Mouse (Mus musculus): ENCODE results near the gene Scn3a. TPM values are rescaled to one million over a fixed set of nuclear protein-coding genes. Genes with fewer than 3 reads are reported as not detected.

The Scn3a gene
- polyA plus RNA-seq, 1 experiment from 2014 or later: 0.72 TPM

DNA sequence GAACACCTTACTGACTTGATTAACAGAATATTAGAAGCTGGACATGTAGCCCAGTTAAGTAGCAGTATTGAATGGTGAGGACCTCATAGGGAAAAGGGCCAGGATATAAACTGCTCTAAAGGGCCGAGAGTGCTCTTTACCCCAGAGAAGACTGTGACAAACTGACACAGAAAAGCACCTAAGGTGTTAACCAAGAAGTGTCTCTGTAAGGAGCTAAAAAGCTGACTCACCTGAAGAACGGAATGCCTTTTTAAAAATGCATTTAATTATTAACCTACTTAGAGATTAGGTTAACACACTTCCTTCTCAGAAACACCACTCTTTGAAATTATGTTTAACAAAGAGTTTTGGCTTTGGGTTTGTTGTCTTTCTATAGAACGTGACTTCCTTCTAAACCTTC lies 9.7 kb downstream of the Scn3a start:
- TF ChIP-seq CTCF (IDR thresholded peaks at IDR 0.05; ENCODE audit: low read depth) (no peak), EP300 (optimal IDR thresholded peaks at IDR 0.05) (no peak)
- no peak for DNase-seq (ENCODE audit: low spot score)
- 46% methylated on average over 3 of the region's 3 CpGs for WGBS

DNA sequence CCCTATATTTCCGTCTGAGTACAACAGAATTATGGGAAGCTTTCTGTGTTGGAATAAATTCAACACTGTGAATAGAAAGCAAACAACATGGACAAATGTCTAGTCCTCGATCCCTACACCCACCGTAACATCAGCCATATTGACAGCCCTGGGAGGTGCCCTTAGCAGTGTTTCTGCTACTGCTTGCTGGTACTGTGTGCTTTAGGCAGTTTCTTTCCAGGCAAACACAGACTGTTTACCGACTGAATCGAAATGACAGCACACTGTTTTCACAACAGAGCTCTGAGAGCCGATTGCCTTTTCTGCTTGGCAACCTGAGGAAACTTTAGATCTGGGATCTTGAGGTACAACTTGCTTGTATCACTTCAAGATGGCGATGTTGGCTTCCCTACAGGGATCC lies 12.8 kb downstream of the Scn3a start:
- H3K9ac ChIP-seq (ENCODE audit: low read length): no peak overlapping the region
- no peak overlapping the region for H3K4me3 ChIP-seq (ENCODE audit: low read depth, low read length)
- H3K4me1 ChIP-seq (replicated peaks; ENCODE audit: control insufficient read depth, insufficient read depth): no peaks in the 10 kb centered on the region
- no peak for TF ChIP-seq CTCF (IDR thresholded peaks at IDR 0.05; ENCODE audit: low read depth)
- TF ChIP-seq EP300 (optimal IDR thresholded peaks at IDR 0.05): no peak
- no peaks in the 10 kb centered on the region for H3K36me3 ChIP-seq (ENCODE audit: control insufficient read depth, insufficient read depth, low read length)
- ATAC-seq (ENCODE audit: low FRiP score, low TSS enrichment) (peak; percentile 61; the same call in 1 of the 2 replicates), DNase-seq (ENCODE audit: low spot score) (no peak)
- H3K27me3 ChIP-seq (ENCODE audit: control insufficient read depth, insufficient read depth, low read length): no peaks in the 10 kb centered on the region
- H3K27ac ChIP-seq (replicated peaks): no peak overlapping the region
- no peaks in the 10 kb centered on the region for H3K9me3 ChIP-seq (ENCODE audit: control insufficient read depth, low read length)
- WGBS: 67% methylated on average over 7 of the region's 7 CpGs
- H3K4me2 ChIP-seq (replicated peaks; ENCODE audit: low read depth): no peak overlapping the region

More for the DNA sequence above, 9.7 kb downstream of the Scn3a start:
- H3K27ac ChIP-seq (replicated peaks): no peak overlapping the region
- no peak overlapping the region for H3K9ac ChIP-seq (ENCODE audit: low read length)
- peak; percentile 82 for ATAC-seq (ENCODE audit: low FRiP score, low TSS enrichment)
- no peaks in the 10 kb centered on the region for H3K27me3 ChIP-seq (ENCODE audit: control insufficient read depth, insufficient read depth, low read length)
- no peak overlapping the region for H3K4me3 ChIP-seq (ENCODE audit: low read depth, low read length)
- H3K9me3 ChIP-seq (ENCODE audit: control insufficient read depth, low read length): no peaks in the 10 kb centered on the region
- H3K4me1 ChIP-seq (replicated peaks; ENCODE audit: control insufficient read depth, insufficient read depth): no peaks in the 10 kb centered on the region
- no peak overlapping the region for H3K4me2 ChIP-seq (replicated peaks; ENCODE audit: low read depth)
- H3K36me3 ChIP-seq (ENCODE audit: control insufficient read depth, insufficient read depth, low read length): no peaks in the 10 kb centered on the region

DNA sequence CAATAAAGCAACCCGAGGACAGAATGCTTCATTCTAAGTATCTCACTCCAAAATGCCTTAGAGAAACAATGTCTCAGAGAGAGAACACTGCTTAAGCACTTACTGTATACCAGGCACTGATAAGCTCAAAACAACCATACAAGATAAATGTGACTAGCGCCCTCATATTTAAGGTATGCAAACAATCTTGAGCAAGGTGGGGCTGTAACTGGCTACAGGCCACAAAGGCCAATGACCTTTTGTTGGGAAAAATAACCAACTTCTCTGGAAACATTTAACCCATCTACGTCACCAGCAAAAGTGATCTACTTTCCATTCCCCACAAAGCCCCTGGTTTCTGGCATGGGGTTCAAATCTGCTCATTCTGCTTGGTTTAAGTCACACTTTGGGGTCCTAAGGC lies 14.0 kb downstream of the Scn3a start:
- TF ChIP-seq EP300 (optimal IDR thresholded peaks at IDR 0.05) (no peak), CTCF (IDR thresholded peaks at IDR 0.05; ENCODE audit: low read depth) (no peak)
- H3K9ac ChIP-seq (ENCODE audit: low read length): no peak overlapping the region
- WGBS: 58% methylated on average over 3 of the region's 3 CpGs
- H3K4me3 ChIP-seq (ENCODE audit: low read depth, low read length): no peak overlapping the region
- H3K27ac ChIP-seq (replicated peaks): no peak overlapping the region
- no peaks in the 10 kb centered on the region for H3K9me3 ChIP-seq (ENCODE audit: control insufficient read depth, low read length)
- no peak overlapping the region for H3K4me2 ChIP-seq (replicated peaks; ENCODE audit: low read depth)
- DNase-seq (ENCODE audit: low spot score): peak; percentile 22
- no peaks in the 10 kb centered on the region for H3K36me3 ChIP-seq (ENCODE audit: control insufficient read depth, insufficient read depth, low read length)
- no peaks in the 10 kb centered on the region for H3K27me3 ChIP-seq (ENCODE audit: control insufficient read depth, insufficient read depth, low read length)
- no peaks in the 10 kb centered on the region for H3K4me1 ChIP-seq (replicated peaks; ENCODE audit: control insufficient read depth, insufficient read depth)
- 0 out of 2 replicates have a peak, but pooled peaks have one; percentile 57 for ATAC-seq (ENCODE audit: low FRiP score, low TSS enrichment)

DNA sequence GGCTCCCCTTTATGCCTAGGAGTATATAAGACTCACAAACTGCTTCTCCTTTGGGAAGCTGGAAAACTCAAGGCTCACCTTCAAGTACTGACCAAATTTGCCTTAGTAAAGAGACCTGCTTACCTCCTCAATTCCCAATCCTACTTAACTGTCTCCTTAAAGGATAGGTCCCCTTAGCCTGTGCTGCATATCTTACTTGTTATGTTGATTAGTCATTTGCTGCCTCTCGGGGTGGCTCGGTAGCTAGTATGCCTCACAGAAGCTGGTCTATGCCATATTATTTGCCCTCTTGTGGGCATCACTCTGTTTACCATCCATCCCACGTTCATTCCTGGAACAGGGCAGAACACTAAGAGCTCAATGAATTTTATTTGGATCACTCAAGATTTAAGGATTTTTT lies 14.7 kb downstream of the Scn3a start:
- Histone ChIP-seq H3K36me3 (ENCODE audit: control insufficient read depth, insufficient read depth, low read length) (no peaks in the 10 kb centered on the region), H3K4me2 (replicated peaks; ENCODE audit: low read depth) (no peak overlapping the region), H3K9me3 (ENCODE audit: control insufficient read depth, low read length) (no peaks in the 10 kb centered on the region), H3K4me3 (ENCODE audit: low read depth, low read length) (no peak overlapping the region), H3K27me3 (ENCODE audit: control insufficient read depth, insufficient read depth, low read length) (no peaks in the 10 kb centered on the region), H3K9ac (ENCODE audit: low read length) (no peak overlapping the region), H3K27ac (replicated peaks) (no peak overlapping the region), H3K4me1 (replicated peaks; ENCODE audit: control insufficient read depth, insufficient read depth) (no peaks in the 10 kb centered on the region)
- ATAC-seq (ENCODE audit: low FRiP score, low TSS enrichment): no peak
- no peak for TF ChIP-seq EP300 (optimal IDR thresholded peaks at IDR 0.05)
- no peak for TF ChIP-seq CTCF (IDR thresholded peaks at IDR 0.05; ENCODE audit: low read depth)
- DNase-seq (ENCODE audit: low spot score): no peak
- 39% methylated on average over 3 of the region's 3 CpGs for WGBS

DNA sequence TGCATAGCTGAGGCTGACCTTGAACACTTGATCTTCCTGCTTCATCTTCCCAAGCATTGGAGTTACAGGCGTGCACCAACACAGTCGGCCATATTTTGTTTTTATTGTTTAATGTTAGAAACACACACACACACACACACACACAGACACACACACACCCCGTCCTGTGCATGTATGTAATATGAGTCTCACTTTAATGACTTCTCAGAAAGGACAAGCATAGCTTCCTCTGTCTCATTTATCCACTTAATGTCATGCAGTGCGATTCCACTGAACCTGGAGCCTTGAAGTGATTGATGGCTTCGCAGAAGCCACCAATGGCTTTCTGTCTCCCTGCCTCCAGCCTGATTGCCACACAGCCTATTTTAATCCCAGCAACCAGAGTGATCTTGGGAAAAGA lies 15.2 kb downstream of the Scn3a start:
- H3K4me3 ChIP-seq (ENCODE audit: low read depth, low read length): no peak overlapping the region
- no peaks in the 10 kb centered on the region for H3K4me1 ChIP-seq (replicated peaks; ENCODE audit: control insufficient read depth, insufficient read depth)
- no peak overlapping the region for H3K4me2 ChIP-seq (replicated peaks; ENCODE audit: low read depth)
- no peaks in the 10 kb centered on the region for H3K9me3 ChIP-seq (ENCODE audit: control insufficient read depth, low read length)
- ATAC-seq (ENCODE audit: low FRiP score, low TSS enrichment): no peak
- no peaks in the 10 kb centered on the region for H3K36me3 ChIP-seq (ENCODE audit: control insufficient read depth, insufficient read depth, low read length)
- WGBS: 49% methylated on average over 5 of the region's 5 CpGs
- no peaks in the 10 kb centered on the region for H3K27me3 ChIP-seq (ENCODE audit: control insufficient read depth, insufficient read depth, low read length)
- H3K27ac ChIP-seq (replicated peaks): no peak overlapping the region
- no peak overlapping the region for H3K9ac ChIP-seq (ENCODE audit: low read length)
- TF ChIP-seq CTCF (IDR thresholded peaks at IDR 0.05; ENCODE audit: low read depth) (no peak), EP300 (optimal IDR thresholded peaks at IDR 0.05) (no peak)
- no peak for DNase-seq (ENCODE audit: low spot score)

DNA sequence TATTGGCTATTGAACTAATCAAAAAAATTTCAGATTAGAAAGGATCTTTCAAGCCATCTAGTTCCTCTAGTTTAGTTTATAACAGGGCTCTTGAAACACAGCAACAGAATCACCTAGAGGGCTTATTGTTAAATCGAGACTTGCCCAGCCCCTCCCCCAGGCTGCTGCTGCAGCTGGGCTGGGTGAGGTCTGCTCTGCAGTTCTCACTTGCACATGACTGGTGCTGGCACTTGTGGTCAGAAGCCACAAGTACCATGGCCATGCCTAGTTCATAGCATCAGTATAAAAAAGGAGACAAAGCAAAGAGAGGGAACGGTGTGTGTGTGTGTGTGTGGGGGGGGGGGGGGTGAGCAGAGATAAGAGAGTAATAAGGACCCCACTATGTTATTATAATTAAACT lies 15.7 kb downstream of the Scn3a start:
- H3K4me3 ChIP-seq (ENCODE audit: low read depth, low read length): no peak overlapping the region
- H3K27me3 ChIP-seq (ENCODE audit: control insufficient read depth, insufficient read depth, low read length): no peaks in the 10 kb centered on the region
- no peak overlapping the region for H3K9ac ChIP-seq (ENCODE audit: low read length)
- no peaks in the 10 kb centered on the region for H3K4me1 ChIP-seq (replicated peaks; ENCODE audit: control insufficient read depth, insufficient read depth)
- ATAC-seq (ENCODE audit: low FRiP score, low TSS enrichment) (no peak), DNase-seq (ENCODE audit: low spot score) (no peak)
- no peak overlapping the region for H3K4me2 ChIP-seq (replicated peaks; ENCODE audit: low read depth)
- 7% methylated on average over 1 of the region's 2 CpGs for WGBS
- no peak overlapping the region for H3K27ac ChIP-seq (replicated peaks)
- H3K9me3 ChIP-seq (ENCODE audit: control insufficient read depth, low read length): no peaks in the 10 kb centered on the region
- TF ChIP-seq EP300 (optimal IDR thresholded peaks at IDR 0.05) (no peak), CTCF (IDR thresholded peaks at IDR 0.05; ENCODE audit: low read depth) (no peak)
- H3K36me3 ChIP-seq (ENCODE audit: control insufficient read depth, insufficient read depth, low read length): no peaks in the 10 kb centered on the region
